Mouse (Mus musculus) colon, adult 2 months (tissue): ENCODE results near the gene Olfr1500. TPM values are rescaled to one million over a fixed set of nuclear protein-coding genes. Genes with fewer than 3 reads are reported as not detected.

Source experiments
- polyA plus RNA-seq: library from polyadenylated mRNA; depleted of rRNA; stranded (reverse); fragments of >200 nt; gene quantifications from 2 replicates; pipeline ENCODE4 v1.2.3, GENCODE M21; 2012; rRNA removed

Olfr1500 gene
- polyA plus RNA-seq: not detected in 2 replicates

DNA sequence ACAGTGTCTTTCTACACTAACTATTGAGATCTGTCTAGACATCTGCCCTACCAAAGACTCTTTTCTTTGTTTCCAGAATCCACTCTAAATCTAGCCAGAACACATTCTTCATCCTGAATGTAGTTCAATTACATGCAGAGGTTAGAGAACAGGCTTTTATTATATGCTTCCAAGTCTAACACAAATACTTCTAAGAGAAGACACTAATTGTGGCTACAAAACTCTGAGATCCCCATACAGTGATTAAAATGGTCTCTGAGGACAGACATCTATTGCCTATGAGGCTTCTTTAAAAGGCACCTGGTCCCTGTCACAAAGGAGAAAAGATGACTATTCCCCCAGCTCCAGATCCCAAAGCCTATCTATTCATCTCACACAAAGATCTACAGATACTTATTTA lies at the start of gene Olfr1500:
Gene Olfr1500 (minus strand): TSS at position 101 of the 400 bp plus-strand sequence.

DNA sequence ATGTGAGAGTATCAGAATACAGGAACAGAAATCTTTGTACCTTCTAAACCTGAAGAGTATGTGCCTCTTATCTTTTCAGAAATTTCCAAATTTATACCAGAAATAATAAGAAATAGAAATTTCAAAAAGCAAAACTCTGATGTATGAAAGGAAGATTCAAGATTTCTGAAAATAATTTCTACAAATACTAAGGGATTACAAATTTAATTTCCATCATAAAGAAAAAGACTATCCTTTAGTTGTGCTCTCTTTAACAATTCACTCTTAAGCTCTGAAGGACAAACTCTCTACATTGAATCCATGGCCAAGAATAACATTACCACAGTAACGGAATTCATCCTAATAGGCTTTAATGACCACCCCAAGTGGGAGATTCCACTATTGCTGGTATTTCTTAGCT lies 31.2 kb upstream of the Olfr1500 start, which contains the start of gene Olfr1502:
Gene Olfr1502 (plus strand): TSS at position 301 of the 400 bp plus-strand sequence.

GRCm38 (mm10) chr19:13850592-13850991 lies 20.3 kb upstream of the Olfr1500 start, which contains the start of gene Olfr1501:
Olfr1501 (minus strand) TSS chr19:13850692.

DNA sequence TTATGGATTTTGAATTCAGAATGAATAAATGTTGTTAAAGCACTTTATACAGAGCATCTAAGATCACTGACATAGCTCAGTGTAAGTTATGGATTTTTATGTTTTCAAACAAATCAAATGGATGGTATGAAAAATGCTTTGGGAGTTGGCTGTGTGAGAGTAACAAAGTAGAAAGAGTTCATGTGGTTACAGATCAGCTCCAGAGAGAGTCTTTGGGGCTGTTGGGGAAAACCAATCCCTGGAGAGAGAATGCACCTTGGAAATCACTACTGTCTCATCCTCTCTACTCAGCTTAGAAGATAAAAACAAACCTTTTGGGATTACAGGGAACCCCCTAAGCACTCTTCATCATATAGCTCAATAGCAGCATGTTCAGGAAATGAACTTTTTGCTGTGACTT lies 10.9 kb downstream of the Olfr1500 start, which contains the start of gene Olfr1499:
Gene Olfr1499 (minus strand): TSS at position 101 of the 400 bp plus-strand sequence.

GRCm38 (mm10) chr19:13798102-13798501 lies 32.2 kb downstream of the Olfr1500 start, which contains the start of gene Olfr1497:
Olfr1497 (minus strand) TSS chr19:13798202.

DNA sequence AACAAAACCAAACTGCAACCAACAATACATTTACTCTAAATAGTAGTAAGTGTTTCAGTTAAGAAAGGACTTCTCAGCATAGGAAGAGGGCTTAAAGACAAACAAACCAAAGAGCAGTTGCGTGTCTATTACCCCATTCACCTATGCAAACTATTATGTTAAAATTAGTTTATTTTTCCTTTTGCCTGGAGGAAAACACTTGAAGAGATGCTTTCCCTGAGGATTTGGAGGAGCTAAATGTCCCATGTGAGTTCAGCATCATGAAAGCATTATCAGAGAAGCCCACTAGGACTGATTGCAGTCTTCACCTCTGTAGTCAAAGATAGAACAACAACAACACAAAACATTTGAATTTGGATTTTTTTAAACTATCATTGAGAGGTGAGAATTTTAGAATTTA lies 52.7 kb downstream of the Olfr1500 start, which contains the start of gene Olfr1496:
Gene Olfr1496 (plus strand): TSS at position 301 of the 400 bp plus-strand sequence.

Other genes starting within 250 kb of the Olfr1500 start
- not detected in 2 replicates for gene Olfr1484, start 247.0 kb downstream of the Olfr1500 start, polyA plus RNA-seq
- not detected in 2 replicates for gene Olfr1487, start 213.1 kb downstream of the Olfr1500 start, polyA plus RNA-seq
- not detected in 2 replicates for gene Olfr1489, start 198.9 kb downstream of the Olfr1500 start, polyA plus RNA-seq
- gene Olfr1490, start 179.4 kb downstream of the Olfr1500 start, polyA plus RNA-seq: not detected in 2 replicates
- not detected in 2 replicates for gene Olfr1491, start 133.2 kb downstream of the Olfr1500 start, polyA plus RNA-seq
- gene Olfr1493-ps1, start 107.2 kb downstream of the Olfr1500 start, polyA plus RNA-seq: not detected in 2 replicates
- gene Olfr1494, start 90.8 kb downstream of the Olfr1500 start, polyA plus RNA-seq: not detected in 2 replicates
- gene Olfr1495, start 65.9 kb downstream of the Olfr1500 start, polyA plus RNA-seq: not detected in 2 replicates
- not detected in 2 replicates for gene Olfr1496, start 52.6 kb downstream of the Olfr1500 start, polyA plus RNA-seq
- gene Olfr1497, start 32.3 kb downstream of the Olfr1500 start, polyA plus RNA-seq: not detected in 2 replicates
- not detected in 2 replicates for gene Olfr1499, start 11.0 kb downstream of the Olfr1500 start, polyA plus RNA-seq
- gene Olfr1501, start 20.2 kb upstream of the Olfr1500 start, polyA plus RNA-seq: not detected in 2 replicates
- not detected in 2 replicates for gene Olfr1502, start 31.3 kb upstream of the Olfr1500 start, polyA plus RNA-seq
- gene Olfr1504, start 67.4 kb upstream of the Olfr1500 start, polyA plus RNA-seq: not detected in 2 replicates
- not detected in 2 replicates for gene Olfr1505, start 83.0 kb upstream of the Olfr1500 start, polyA plus RNA-seq